Mouse (Mus musculus): ENCODE results near the gene Gm340. TPM values are rescaled to one million over a fixed set of nuclear protein-coding genes. Genes with fewer than 3 reads are reported as not detected.

Gm340 gene
- polyA plus RNA-seq, 1 experiment from 2014 or later: 0.82 TPM

DNA sequence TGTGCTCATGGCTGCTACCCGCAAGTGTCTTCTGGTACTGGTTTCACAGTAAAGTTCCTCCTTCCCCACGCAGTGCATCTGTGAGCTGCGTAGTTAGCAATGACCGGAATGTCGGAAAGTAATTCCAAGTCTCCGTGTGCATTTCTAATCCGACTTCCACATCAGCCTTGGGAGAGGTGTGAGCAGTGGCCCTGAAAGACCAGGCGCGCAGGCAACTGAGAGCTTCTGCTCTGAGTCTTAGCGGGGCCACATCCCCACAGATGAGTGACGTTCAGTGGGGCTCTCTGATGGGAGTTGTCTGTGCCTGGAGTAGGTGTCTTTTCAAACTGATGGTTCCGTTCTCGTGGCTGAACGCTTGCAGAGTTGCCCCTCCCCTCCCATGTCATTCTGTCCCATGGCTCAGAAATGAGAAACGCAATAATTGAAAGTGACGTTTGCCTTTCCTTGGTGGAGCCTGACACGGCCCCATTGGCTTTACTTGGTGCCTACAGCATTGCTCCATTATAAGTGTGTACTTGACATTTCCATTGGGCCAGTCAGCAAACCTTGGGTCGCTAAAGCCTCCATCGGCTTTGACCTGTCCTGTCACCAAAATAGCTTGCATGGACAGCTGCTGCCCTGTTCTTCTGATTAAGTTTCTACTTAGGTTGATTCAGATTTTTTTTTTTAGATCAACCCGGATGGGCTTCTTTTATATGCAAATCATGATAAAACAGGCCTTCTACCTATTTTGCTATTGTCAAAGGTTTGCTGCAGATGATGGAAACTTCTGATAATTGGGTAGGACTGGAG lies 5.5 kb downstream of the Gm340 start:
- Histone ChIP-seq H3K9me3 (ENCODE audit: control insufficient read depth, low read length) (no peaks in the 10 kb centered on the region), H3K4me2 (replicated peaks; ENCODE audit: low read depth) (no peak overlapping the region), H3K9ac (ENCODE audit: low read length) (no peak overlapping the region), H3K36me3 (ENCODE audit: control insufficient read depth, insufficient read depth, low read length) (peaks cover 8% of the 10 kb centered on the region), H3K4me3 (ENCODE audit: low read depth, low read length) (no peak overlapping the region), H3K27ac (replicated peaks) (no peak overlapping the region), H3K27me3 (ENCODE audit: control insufficient read depth, insufficient read depth, low read length) (no peaks in the 10 kb centered on the region), H3K4me1 (replicated peaks; ENCODE audit: control insufficient read depth, insufficient read depth) (no peaks in the 10 kb centered on the region)
- WGBS: 89% methylated on average over 20 of the region's 20 CpGs
- DNase-seq (ENCODE audit: low spot score): peak; percentile 10
- TF ChIP-seq EP300 (optimal IDR thresholded peaks at IDR 0.05) (no peak), CTCF (IDR thresholded peaks at IDR 0.05; ENCODE audit: low read depth) (no peak)
- no peak for ATAC-seq (ENCODE audit: low FRiP score, low TSS enrichment)

- Histone ChIP-seq H3K9ac (ENCODE audit: low read length) (no peak overlapping the region), H3K4me2 (replicated peaks; ENCODE audit: low read depth) (no peak overlapping the region), H3K27ac (replicated peaks) (no peak overlapping the region), H3K9me3 (ENCODE audit: control insufficient read depth, low read length) (no peaks in the 10 kb centered on the region), H3K4me1 (replicated peaks; ENCODE audit: control insufficient read depth, insufficient read depth) (no peaks in the 10 kb centered on the region), H3K27me3 (ENCODE audit: control insufficient read depth, insufficient read depth, low read length) (no peaks in the 10 kb centered on the region), H3K4me3 (ENCODE audit: low read depth, low read length) (no peak overlapping the region), H3K36me3 (ENCODE audit: control insufficient read depth, insufficient read depth, low read length) (peaks cover under 1% of the 10 kb centered on the region; the same call in 1 of the 2 replicates)
- WGBS: 85% methylated on average over 7 of the region's 7 CpGs
- DNase-seq (ENCODE audit: low spot score) (peak; percentile 12), ATAC-seq (ENCODE audit: low FRiP score, low TSS enrichment) (no peak)
- TF ChIP-seq EP300 (optimal IDR thresholded peaks at IDR 0.05) (no peak), CTCF (IDR thresholded peaks at IDR 0.05; ENCODE audit: low read depth) (no peak)
Observed at GRCm38 (mm10) chr19:41589026-41589425, 6.9 kb downstream of the Gm340 start.

DNA sequence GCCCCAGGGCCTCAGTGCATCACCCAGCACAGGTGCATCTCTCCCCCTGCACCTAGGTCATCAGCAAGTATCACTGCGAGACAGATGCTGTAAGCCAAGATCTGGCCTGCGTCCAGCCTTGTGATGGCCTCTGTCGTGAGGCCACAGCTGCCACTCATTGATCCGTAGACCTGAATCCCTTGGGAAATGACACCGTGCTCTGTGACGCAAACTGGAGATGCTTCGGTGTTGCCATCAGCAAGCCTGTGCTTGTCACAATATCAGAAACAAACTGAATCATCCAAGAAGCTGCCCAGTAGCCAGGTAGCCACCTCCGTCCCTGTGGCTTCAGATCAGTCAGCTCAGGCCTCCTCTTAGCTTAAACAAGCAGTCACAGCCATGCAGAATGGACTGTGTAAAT lies 7.5 kb downstream of the Gm340 start:
- TF ChIP-seq CTCF (IDR thresholded peaks at IDR 0.05; ENCODE audit: low read depth) (no peak), EP300 (optimal IDR thresholded peaks at IDR 0.05) (no peak)
- WGBS: 77% methylated on average over 8 of the region's 8 CpGs
- H3K4me1 ChIP-seq (replicated peaks; ENCODE audit: control insufficient read depth, insufficient read depth): no peaks in the 10 kb centered on the region
- no peak overlapping the region for H3K4me2 ChIP-seq (replicated peaks; ENCODE audit: low read depth)
- H3K9ac ChIP-seq (ENCODE audit: low read length): no peak overlapping the region
- ATAC-seq (ENCODE audit: low FRiP score, low TSS enrichment): no peak
- no peaks in the 10 kb centered on the region; the same call in 1 of the 2 replicates for H3K36me3 ChIP-seq (ENCODE audit: control insufficient read depth, insufficient read depth, low read length)
- no peak overlapping the region for H3K27ac ChIP-seq (replicated peaks)
- no peaks in the 10 kb centered on the region for H3K9me3 ChIP-seq (ENCODE audit: control insufficient read depth, low read length)
- no peak overlapping the region for H3K4me3 ChIP-seq (ENCODE audit: low read depth, low read length)
- no peaks in the 10 kb centered on the region for H3K27me3 ChIP-seq (ENCODE audit: control insufficient read depth, insufficient read depth, low read length)
- no peak for DNase-seq (ENCODE audit: low spot score)

DNA sequence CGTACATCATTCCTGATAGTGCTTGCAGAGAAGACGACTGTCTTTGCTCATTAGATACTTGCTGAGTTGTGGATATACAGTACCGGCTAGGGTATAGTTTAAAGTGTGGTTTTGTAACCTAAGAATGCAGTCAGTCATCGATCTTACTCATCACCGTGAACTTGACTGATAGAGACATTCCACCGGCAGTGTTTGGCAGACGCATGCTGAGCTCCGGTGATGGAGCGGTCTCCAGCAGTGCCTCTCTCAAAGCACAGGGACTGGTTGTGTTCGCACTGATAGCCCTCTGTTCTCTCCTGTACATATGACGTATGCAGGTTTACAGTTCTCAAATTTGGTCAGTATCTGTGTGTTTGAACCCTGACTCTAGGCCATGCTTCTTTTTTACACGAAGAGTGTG lies 9.6 kb downstream of the Gm340 start:
- Histone ChIP-seq H3K27ac (replicated peaks) (no peak overlapping the region), H3K4me3 (ENCODE audit: low read depth, low read length) (no peak overlapping the region), H3K9ac (ENCODE audit: low read length) (no peak overlapping the region), H3K4me1 (replicated peaks; ENCODE audit: control insufficient read depth, insufficient read depth) (no peaks in the 10 kb centered on the region), H3K36me3 (ENCODE audit: control insufficient read depth, insufficient read depth, low read length) (no peaks in the 10 kb centered on the region), H3K9me3 (ENCODE audit: control insufficient read depth, low read length) (no peaks in the 10 kb centered on the region), H3K27me3 (ENCODE audit: control insufficient read depth, insufficient read depth, low read length) (no peaks in the 10 kb centered on the region), H3K4me2 (replicated peaks; ENCODE audit: low read depth) (no peak overlapping the region)
- no peak for TF ChIP-seq CTCF (IDR thresholded peaks at IDR 0.05; ENCODE audit: low read depth)
- TF ChIP-seq EP300 (optimal IDR thresholded peaks at IDR 0.05): no peak
- DNase-seq (ENCODE audit: low spot score) (no peak), ATAC-seq (ENCODE audit: low FRiP score, low TSS enrichment) (no peak)
- 74% methylated on average over 12 of the region's 12 CpGs for WGBS

- Histone ChIP-seq H3K4me3 (ENCODE audit: low read depth, low read length) (no peak overlapping the region), H3K9ac (ENCODE audit: low read length) (no peak overlapping the region), H3K27ac (replicated peaks) (peak overlapping the region; percentile 4; the same call in 1 of the 2 replicates), H3K27me3 (ENCODE audit: control insufficient read depth, insufficient read depth, low read length) (no peaks in the 10 kb centered on the region), H3K4me2 (replicated peaks; ENCODE audit: low read depth) (no peak overlapping the region), H3K9me3 (ENCODE audit: control insufficient read depth, low read length) (no peaks in the 10 kb centered on the region), H3K36me3 (ENCODE audit: control insufficient read depth, insufficient read depth, low read length) (no peaks in the 10 kb centered on the region), H3K4me1 (replicated peaks; ENCODE audit: control insufficient read depth, insufficient read depth) (no peaks in the 10 kb centered on the region)
- ATAC-seq (ENCODE audit: low FRiP score, low TSS enrichment) (peak; percentile 75), DNase-seq (ENCODE audit: low spot score) (peak; percentile 76)
- 66% methylated on average over 6 of the region's 6 CpGs for WGBS
- TF ChIP-seq EP300 (optimal IDR thresholded peaks at IDR 0.05): no peak
- no peak for TF ChIP-seq CTCF (IDR thresholded peaks at IDR 0.05; ENCODE audit: low read depth)
Observed at GRCm38 (mm10) chr19:41597170-41597894, 15.2 kb downstream of the Gm340 start.

DNA sequence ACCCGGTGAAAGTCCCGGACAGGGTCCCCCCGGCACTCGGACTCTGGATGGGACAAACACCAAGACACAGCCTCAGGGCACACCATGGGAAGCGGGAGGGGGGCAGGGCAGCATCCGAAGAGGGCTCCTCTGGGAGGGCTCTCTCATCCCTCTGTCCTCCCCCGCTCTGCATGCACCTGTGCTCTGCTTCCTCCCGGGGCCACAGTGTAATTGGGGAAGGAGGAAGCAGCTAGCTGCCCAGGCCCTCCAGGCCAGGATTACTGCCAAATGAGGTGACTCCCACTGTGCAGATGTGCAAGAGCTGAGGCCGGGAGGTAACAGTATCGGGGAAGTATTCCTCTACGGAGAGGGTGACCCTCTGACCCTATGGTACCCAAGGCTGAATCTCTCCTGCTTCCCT lies 18.5 kb downstream of the Gm340 start:
- TF ChIP-seq CTCF (IDR thresholded peaks at IDR 0.05; ENCODE audit: low read depth) (no peak), EP300 (optimal IDR thresholded peaks at IDR 0.05) (no peak)
- Histone ChIP-seq H3K4me1 (replicated peaks; ENCODE audit: control insufficient read depth, insufficient read depth) (no peaks in the 10 kb centered on the region), H3K27me3 (ENCODE audit: control insufficient read depth, insufficient read depth, low read length) (no peaks in the 10 kb centered on the region), H3K36me3 (ENCODE audit: control insufficient read depth, insufficient read depth, low read length) (no peaks in the 10 kb centered on the region), H3K4me3 (ENCODE audit: low read depth, low read length) (no peak overlapping the region), H3K9me3 (ENCODE audit: control insufficient read depth, low read length) (no peaks in the 10 kb centered on the region), H3K9ac (ENCODE audit: low read length) (no peak overlapping the region), H3K4me2 (replicated peaks; ENCODE audit: low read depth) (no peak overlapping the region), H3K27ac (replicated peaks) (no peak overlapping the region)
- DNase-seq (ENCODE audit: low spot score) (no peak), ATAC-seq (ENCODE audit: low FRiP score, low TSS enrichment) (no peak)
- 58% methylated on average over 11 of the region's 11 CpGs for WGBS

Measured in stomach, postnatal 0 days (tissue).